Mouse (Mus musculus): ENCODE measurements at regions not wholly inside any gene's neighbourhood (a gene's known extent, or its start where the extent isn't known, plus 50 kb on each side); places are given as distances from the start of the nearest gene placed in this dataset.

GRCm38 (mm10) chr19:28205691-28206090, 194.7 kb upstream of the Rfx3 start:
- Histone ChIP-seq H3K36me3 (ENCODE audit: control insufficient read depth, insufficient read depth, low read length) (no peaks in the 10 kb centered on the region), H3K9ac (ENCODE audit: low read depth, low read length) (no peak overlapping the region), H3K4me1 (ENCODE audit: control insufficient read depth, insufficient read depth, low read length) (no peaks in the 10 kb centered on the region), H3K27ac (ENCODE audit: low read depth, low read length) (no peak overlapping the region), H3K4me2 (no peak overlapping the region), H3K27me3 (ENCODE audit: control insufficient read depth, insufficient read depth, low read length) (no peaks in the 10 kb centered on the region), H3K4me3 (ENCODE audit: low read depth, low read length) (no peak overlapping the region), H3K9me3 (replicated peaks; ENCODE audit: control insufficient read depth, low read length) (no peaks in the 10 kb centered on the region; the same call in 1 of the 2 replicates)
- WGBS (ENCODE audit: insufficient replicate concordance) = 81% methylated on average over 4 of the region's 4 CpGs
- ATAC-seq (replicated peaks; ENCODE audit: insufficient number of reproducible peaks, low FRiP score, low TSS enrichment) = no peak

DNA sequence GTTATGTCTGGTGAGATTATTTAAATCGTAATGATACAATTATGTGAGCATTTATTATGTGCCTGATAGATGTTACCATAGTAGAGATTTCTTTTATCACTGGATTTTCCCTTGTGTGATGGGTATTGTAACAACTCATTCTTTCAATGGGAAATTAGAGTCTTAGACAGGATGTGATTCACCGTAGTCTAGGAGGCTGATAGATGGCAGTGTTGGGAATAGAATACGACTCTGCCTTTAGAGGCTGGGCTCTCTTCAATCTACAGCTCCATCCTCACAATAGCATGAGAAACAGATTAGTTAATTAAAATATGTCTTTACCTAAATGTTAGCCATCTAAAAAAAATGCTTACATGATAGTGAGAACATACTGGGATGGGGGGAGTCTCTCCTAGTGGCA, 192.8 kb upstream of the Rfx3 start:
- Histone ChIP-seq H3K4me2 (no peak overlapping the region), H3K27ac (ENCODE audit: low read depth, low read length) (no peak overlapping the region), H3K9me3 (replicated peaks; ENCODE audit: control insufficient read depth, low read length) (no peaks in the 10 kb centered on the region; the same call in 1 of the 2 replicates), H3K4me1 (ENCODE audit: control insufficient read depth, insufficient read depth, low read length) (no peaks in the 10 kb centered on the region), H3K9ac (ENCODE audit: low read depth, low read length) (no peak overlapping the region), H3K4me3 (ENCODE audit: low read depth, low read length) (no peak overlapping the region), H3K36me3 (ENCODE audit: control insufficient read depth, insufficient read depth, low read length) (no peaks in the 10 kb centered on the region), H3K27me3 (ENCODE audit: control insufficient read depth, insufficient read depth, low read length) (no peaks in the 10 kb centered on the region)
- WGBS (ENCODE audit: insufficient replicate concordance) = 71% methylated on average over 3 of the region's 3 CpGs
- no peak for ATAC-seq (replicated peaks; ENCODE audit: insufficient number of reproducible peaks, low FRiP score, low TSS enrichment)

- Histone ChIP-seq H3K4me2 (no peak overlapping the region), H3K9ac (ENCODE audit: low read depth, low read length) (no peak overlapping the region), H3K4me1 (ENCODE audit: control insufficient read depth, insufficient read depth, low read length) (no peaks in the 10 kb centered on the region), H3K36me3 (ENCODE audit: control insufficient read depth, insufficient read depth, low read length) (no peaks in the 10 kb centered on the region), H3K27ac (ENCODE audit: low read depth, low read length) (no peak overlapping the region), H3K9me3 (replicated peaks; ENCODE audit: control insufficient read depth, low read length) (no peaks in the 10 kb centered on the region), H3K27me3 (ENCODE audit: control insufficient read depth, insufficient read depth, low read length) (no peaks in the 10 kb centered on the region), H3K4me3 (ENCODE audit: low read depth, low read length) (no peak overlapping the region)
- 65% methylated on average over 8 of the region's 8 CpGs for WGBS (ENCODE audit: insufficient replicate concordance)
- ATAC-seq (replicated peaks; ENCODE audit: insufficient number of reproducible peaks, low FRiP score, low TSS enrichment) = no peak
Measured at GRCm38 (mm10) chr19:28199385-28199784, 188.4 kb upstream of the Rfx3 start.

DNA sequence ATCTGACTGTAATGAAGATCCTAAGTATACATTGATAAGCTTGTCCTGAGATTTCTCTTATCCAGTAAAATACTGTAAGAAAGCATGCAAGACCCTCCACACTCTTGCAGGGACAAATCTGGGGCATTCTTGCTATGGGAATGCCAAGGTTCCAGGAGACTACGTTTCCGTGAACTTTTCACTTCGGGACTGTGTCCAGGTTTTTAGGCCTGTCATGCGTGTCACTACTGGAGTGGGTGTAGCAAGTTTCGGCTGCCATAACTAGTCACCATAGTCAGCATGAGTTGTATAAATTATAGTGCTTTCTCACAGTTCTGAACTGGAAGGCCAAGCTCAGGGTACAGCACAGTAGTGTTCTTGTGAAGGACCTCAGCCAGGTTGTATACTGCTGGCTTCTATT, 185.9 kb upstream of the Rfx3 start:
- H3K4me3 ChIP-seq (ENCODE audit: low read depth, low read length) = no peak overlapping the region
- no peak for ATAC-seq (replicated peaks; ENCODE audit: insufficient number of reproducible peaks, low FRiP score, low TSS enrichment)
- no peak overlapping the region for H3K27ac ChIP-seq (ENCODE audit: low read depth, low read length)
- H3K9ac ChIP-seq (ENCODE audit: low read depth, low read length) = no peak overlapping the region
- no peak overlapping the region for H3K4me2 ChIP-seq
- no peaks in the 10 kb centered on the region for H3K9me3 ChIP-seq (replicated peaks; ENCODE audit: control insufficient read depth, low read length)
- H3K36me3 ChIP-seq (ENCODE audit: control insufficient read depth, insufficient read depth, low read length) = no peaks in the 10 kb centered on the region
- 85% methylated on average over 5 of the region's 5 CpGs for WGBS (ENCODE audit: insufficient replicate concordance)
- no peaks in the 10 kb centered on the region for H3K27me3 ChIP-seq (ENCODE audit: control insufficient read depth, insufficient read depth, low read length)
- H3K4me1 ChIP-seq (ENCODE audit: control insufficient read depth, insufficient read depth, low read length) = no peaks in the 10 kb centered on the region

- no peaks in the 10 kb centered on the region for H3K36me3 ChIP-seq (ENCODE audit: control insufficient read depth, insufficient read depth, low read length)
- no peak overlapping the region for H3K4me2 ChIP-seq
- no peaks in the 10 kb centered on the region for H3K4me1 ChIP-seq (ENCODE audit: control insufficient read depth, insufficient read depth, low read length)
- no peak overlapping the region for H3K9ac ChIP-seq (ENCODE audit: low read depth, low read length)
- no peaks in the 10 kb centered on the region for H3K9me3 ChIP-seq (replicated peaks; ENCODE audit: control insufficient read depth, low read length)
- no peak overlapping the region for H3K27ac ChIP-seq (ENCODE audit: low read depth, low read length)
- no peaks in the 10 kb centered on the region for H3K27me3 ChIP-seq (ENCODE audit: control insufficient read depth, insufficient read depth, low read length)
- 79% methylated on average over 3 of the region's 3 CpGs for WGBS (ENCODE audit: insufficient replicate concordance)
- H3K4me3 ChIP-seq (ENCODE audit: low read depth, low read length) = no peak overlapping the region
- ATAC-seq (replicated peaks; ENCODE audit: insufficient number of reproducible peaks, low FRiP score, low TSS enrichment) = no peak
Measured at GRCm38 (mm10) chr19:28192248-28192647, 181.3 kb upstream of the Rfx3 start.

DNA sequence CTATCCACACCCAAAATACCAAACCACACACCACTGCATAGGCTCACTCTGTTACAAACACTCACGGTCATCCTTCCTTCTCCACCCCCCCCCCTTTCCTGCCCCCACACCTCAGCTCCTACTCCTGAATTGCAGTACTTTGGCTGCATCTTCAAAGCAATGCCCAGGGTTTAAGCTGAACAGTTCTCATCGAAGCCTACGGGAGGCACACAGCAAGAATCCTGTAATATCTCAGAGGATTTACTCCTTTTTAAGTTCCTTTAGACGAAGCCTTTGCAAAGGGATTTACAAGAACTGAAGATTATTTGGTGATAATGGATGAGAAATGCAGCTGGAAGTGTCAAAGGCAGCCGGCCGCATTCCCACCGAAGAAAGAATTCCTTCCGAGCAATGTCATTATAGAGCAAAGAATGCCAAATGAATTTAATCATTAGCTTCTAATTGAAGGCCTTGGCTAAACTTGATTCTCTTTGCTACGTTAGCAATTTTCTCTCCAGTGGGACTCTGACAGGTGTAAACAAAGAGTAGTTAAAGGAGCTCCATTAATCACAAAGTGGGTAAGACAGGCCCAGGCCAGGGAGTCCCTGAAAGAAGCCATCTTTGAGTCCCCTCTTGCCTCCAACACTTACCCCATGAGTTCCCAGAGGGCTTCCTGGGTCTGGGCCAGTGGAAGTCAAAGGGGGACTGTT, 180.6 kb upstream of the Rfx3 start:
- H3K27ac ChIP-seq (ENCODE audit: low read depth, low read length) = no peak overlapping the region
- no peak overlapping the region for H3K4me3 ChIP-seq (ENCODE audit: low read depth, low read length)
- no peak overlapping the region for H3K9ac ChIP-seq (ENCODE audit: low read depth, low read length)
- H3K4me1 ChIP-seq (ENCODE audit: control insufficient read depth, insufficient read depth, low read length) = no peaks in the 10 kb centered on the region
- H3K36me3 ChIP-seq (ENCODE audit: control insufficient read depth, insufficient read depth, low read length) = no peaks in the 10 kb centered on the region
- ATAC-seq (replicated peaks; ENCODE audit: insufficient number of reproducible peaks, low FRiP score, low TSS enrichment) = no peak
- H3K9me3 ChIP-seq (replicated peaks; ENCODE audit: control insufficient read depth, low read length) = no peaks in the 10 kb centered on the region
- no peaks in the 10 kb centered on the region for H3K27me3 ChIP-seq (ENCODE audit: control insufficient read depth, insufficient read depth, low read length)
- 32% methylated on average over 9 of the region's 9 CpGs for WGBS (ENCODE audit: insufficient replicate concordance)
- H3K4me2 ChIP-seq = no peak overlapping the region

DNA sequence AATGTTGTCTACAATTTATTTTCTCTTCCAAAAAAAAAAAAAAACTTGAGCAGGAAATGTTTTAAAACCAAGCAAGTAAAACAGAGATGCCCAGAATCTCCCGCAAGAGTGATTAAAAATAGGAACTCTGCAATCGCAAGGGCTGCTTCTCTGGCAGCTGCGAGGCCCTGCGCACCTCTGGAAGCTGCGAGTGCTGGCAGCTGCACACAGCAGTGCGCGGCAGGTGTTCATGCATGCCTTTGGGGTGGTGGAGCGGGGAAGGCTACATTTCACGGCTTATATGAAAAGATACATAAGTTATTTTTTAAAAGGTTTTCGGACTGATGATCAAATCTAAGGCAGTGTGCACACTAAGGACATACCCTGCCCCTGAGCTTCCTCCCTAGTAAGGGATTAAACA, 179.3 kb upstream of the Rfx3 start:
- ATAC-seq (replicated peaks; ENCODE audit: insufficient number of reproducible peaks, low FRiP score, low TSS enrichment) = no peak
- Histone ChIP-seq H3K36me3 (ENCODE audit: control insufficient read depth, insufficient read depth, low read length) (no peaks in the 10 kb centered on the region), H3K4me1 (ENCODE audit: control insufficient read depth, insufficient read depth, low read length) (no peaks in the 10 kb centered on the region), H3K27ac (ENCODE audit: low read depth, low read length) (no peak overlapping the region), H3K9ac (ENCODE audit: low read depth, low read length) (no peak overlapping the region), H3K4me3 (ENCODE audit: low read depth, low read length) (no peak overlapping the region), H3K27me3 (ENCODE audit: control insufficient read depth, insufficient read depth, low read length) (no peaks in the 10 kb centered on the region), H3K4me2 (no peak overlapping the region), H3K9me3 (replicated peaks; ENCODE audit: control insufficient read depth, low read length) (no peaks in the 10 kb centered on the region)
- WGBS (ENCODE audit: insufficient replicate concordance) = 80% methylated on average over 10 of the region's 10 CpGs

DNA sequence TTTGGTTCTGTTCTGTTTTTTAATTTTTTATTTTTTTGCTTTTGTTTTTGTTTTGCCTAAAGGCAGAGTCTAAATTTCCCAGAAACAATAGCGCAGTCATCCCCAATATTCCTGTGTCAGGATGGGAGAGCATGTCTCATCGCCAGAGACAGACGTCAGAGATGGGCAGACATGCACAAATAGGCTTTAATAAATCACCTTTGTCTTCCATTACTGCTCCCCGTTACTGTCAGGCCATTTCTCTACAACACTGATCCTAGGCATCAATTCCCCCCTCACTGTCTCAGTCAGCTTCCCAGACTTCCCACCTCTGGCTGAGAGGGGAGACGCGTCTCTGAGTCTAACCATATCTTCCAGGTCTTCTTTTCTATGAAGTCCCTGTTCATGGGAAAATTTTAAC, 177.4 kb upstream of the Rfx3 start:
- Histone ChIP-seq H3K4me2 (no peak overlapping the region), H3K9me3 (replicated peaks; ENCODE audit: control insufficient read depth, low read length) (no peaks in the 10 kb centered on the region), H3K27ac (ENCODE audit: low read depth, low read length) (no peak overlapping the region), H3K27me3 (ENCODE audit: control insufficient read depth, insufficient read depth, low read length) (no peaks in the 10 kb centered on the region), H3K4me1 (ENCODE audit: control insufficient read depth, insufficient read depth, low read length) (no peaks in the 10 kb centered on the region), H3K4me3 (ENCODE audit: low read depth, low read length) (no peak overlapping the region), H3K36me3 (ENCODE audit: control insufficient read depth, insufficient read depth, low read length) (no peaks in the 10 kb centered on the region), H3K9ac (ENCODE audit: low read depth, low read length) (no peak overlapping the region)
- no peak for ATAC-seq (replicated peaks; ENCODE audit: insufficient number of reproducible peaks, low FRiP score, low TSS enrichment)
- 73% methylated on average over 6 of the region's 6 CpGs for WGBS (ENCODE audit: insufficient replicate concordance)

DNA sequence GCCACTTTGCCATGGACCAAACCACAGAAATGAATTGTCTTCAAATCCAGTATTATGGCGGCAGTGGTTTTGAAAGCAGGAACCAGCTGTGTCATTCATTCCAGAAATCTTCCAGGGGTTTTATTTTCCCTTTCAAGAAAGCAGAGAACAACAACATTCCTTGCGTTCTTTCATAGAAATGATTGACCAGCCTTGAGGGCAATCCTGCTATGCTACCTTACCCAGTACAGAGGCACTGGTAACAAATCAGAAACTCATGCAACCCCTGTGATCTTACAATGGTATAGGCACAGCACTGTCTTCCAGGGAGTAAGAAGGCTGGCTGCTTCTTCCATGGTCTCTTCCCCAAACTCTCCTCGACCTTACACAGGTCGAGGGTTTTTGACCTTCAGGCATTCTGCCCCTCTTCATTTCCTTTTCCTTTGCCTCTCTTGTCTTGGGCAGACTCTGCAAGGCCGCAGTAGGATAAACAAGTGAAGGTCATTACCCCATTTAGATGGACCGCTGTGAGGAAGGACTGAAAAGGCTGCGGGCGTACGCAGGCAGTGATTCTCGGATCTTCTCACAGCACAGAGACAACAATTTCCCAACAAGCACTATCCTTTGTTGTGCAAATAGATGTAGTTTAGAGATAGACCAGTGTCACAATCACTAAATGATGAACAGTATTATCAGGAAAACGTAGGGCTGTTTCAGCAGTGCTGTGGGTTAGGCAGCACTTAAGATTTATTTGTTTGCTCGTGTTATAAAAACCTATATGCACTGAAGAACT, 171.6 kb upstream of the Rfx3 start:
- peaks cover 2% of the 10 kb centered on the region; the same call in 1 of the 2 replicates for H3K4me1 ChIP-seq (ENCODE audit: control insufficient read depth, insufficient read depth, low read length)
- no peaks in the 10 kb centered on the region for H3K9me3 ChIP-seq (replicated peaks; ENCODE audit: control insufficient read depth, low read length)
- no peak overlapping the region for H3K4me3 ChIP-seq (ENCODE audit: low read depth, low read length)
- ATAC-seq (replicated peaks; ENCODE audit: insufficient number of reproducible peaks, low FRiP score, low TSS enrichment) = no peak
- no peaks in the 10 kb centered on the region for H3K36me3 ChIP-seq (ENCODE audit: control insufficient read depth, insufficient read depth, low read length)
- no peaks in the 10 kb centered on the region for H3K27me3 ChIP-seq (ENCODE audit: control insufficient read depth, insufficient read depth, low read length)
- no peak overlapping the region for H3K9ac ChIP-seq (ENCODE audit: low read depth, low read length)
- WGBS (ENCODE audit: insufficient replicate concordance) = 76% methylated on average over 12 of the region's 12 CpGs
- H3K4me2 ChIP-seq = no peak overlapping the region
- no peak overlapping the region for H3K27ac ChIP-seq (ENCODE audit: low read depth, low read length)

Data from heart, embryonic 11.5 days (tissue).